Mouse (Mus musculus) common myeloid progenitor, adult 5-6 weeks (primary cell): ENCODE data around the gene H2-M9. TPM values are rescaled to one million over a fixed set of nuclear protein-coding genes. Genes with fewer than 3 reads are reported as not detected.

Experiments
- ATAC-seq: replicated peaks from 2 replicates; pipeline ENCODE4 v1.8.0; 2016; ENCODE audit warnings: low read depth, mild to moderate bottlenecking, moderate TSS enrichment, inconsistent platforms; ENCODE audit not compliant: poor library complexity, severe bottlenecking
- total RNA-seq: library from RNA; stranded (forward); fragments of 200-1000, 187-1606 nt; gene quantifications from 2 replicates; pipeline ENCODE4 v1.2.3, GENCODE M21; 2017

H2-M9 gene
- total RNA-seq = not detected in 2 replicates

DNA sequence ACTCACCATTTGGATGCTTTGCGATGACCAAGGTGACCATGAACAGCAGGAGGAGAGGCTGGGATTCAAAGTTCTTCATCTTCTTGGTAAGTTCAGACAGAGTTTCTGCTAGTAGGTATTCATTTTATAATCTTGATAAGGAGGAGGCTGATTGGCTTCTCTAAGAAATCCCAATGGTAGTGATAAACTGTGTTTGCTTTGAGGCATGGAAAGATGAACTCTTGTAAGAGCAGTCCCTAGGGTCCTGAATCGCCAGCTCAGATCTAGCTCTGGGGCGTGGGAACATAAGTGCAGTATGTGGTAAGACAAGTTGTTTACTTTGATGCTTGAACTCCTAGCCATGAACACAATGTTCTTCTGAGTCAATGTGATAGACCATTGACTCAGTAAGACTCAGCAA is at the start of gene H2-M9:
Gene H2-M9, minus strand, starts transcription at position 101 of the 400 bp plus-strand sequence.
- ATAC-seq = no peak

GRCm38 (mm10) chr17:36672119-36672518 is 29.7 kb upstream of the H2-M9 start, which contains the start of gene H2-M1:
Gene H2-M1 (minus strand): TSS chr17:36672219.
- no peak for ATAC-seq

Other genes with a start within 250 kb of the H2-M9 start
- not detected in 2 replicates for gene H2-M10.4, start 180.3 kb downstream of the H2-M9 start, total RNA-seq
- gene H2-M11, start 95.6 kb downstream of the H2-M9 start, total RNA-seq = not detected in 2 replicates
- not detected in 2 replicates for gene H2-M1, start 29.6 kb upstream of the H2-M9 start, total RNA-seq
- gene H2-M10.5, start 130.2 kb upstream of the H2-M9 start, total RNA-seq = not detected in 2 replicates
- not detected in 2 replicates for gene H2-M10.6, start 169.5 kb upstream of the H2-M9 start, total RNA-seq
- gene Trim26, start 194.5 kb upstream of the H2-M9 start, total RNA-seq = 10.8 and 18.0 TPM in 2 replicates
- gene Trim15, start 224.5 kb upstream of the H2-M9 start, total RNA-seq = 0.18 TPM in 1 of 2 replicates, not detected in the other
- 4.3 and 8.9 TPM in 2 replicates for gene Trim10, start 226.9 kb upstream of the H2-M9 start, total RNA-seq
- not detected in 2 replicates for gene Trim40, start 247.5 kb upstream of the H2-M9 start, total RNA-seq